Mouse (Mus musculus): ENCODE data around the gene Tmc5. TPM values are rescaled to one million over a fixed set of nuclear protein-coding genes. Genes with fewer than 3 reads are reported as not detected.
A peak's percentile ranks its signal among the peaks of the same experiment; 100 is the strongest.

Tmc5 gene
- polyA plus RNA-seq, 1 experiment from 2014 or later, result 0.08 TPM

- Histone ChIP-seq H3K27me3 (ENCODE audit: control insufficient read depth, insufficient read depth, low read length) (no peaks in the 10 kb centered on the region), H3K4me1 (replicated peaks; ENCODE audit: control insufficient read depth, insufficient read depth, low read length) (no peaks in the 10 kb centered on the region), H3K4me2 (replicated peaks; ENCODE audit: low read depth, low read length) (no peak overlapping the region), H3K27ac (ENCODE audit: low read depth, low read length) (no peak overlapping the region), H3K36me3 (ENCODE audit: control insufficient read depth, insufficient read depth, low read length) (peaks cover 10% of the 10 kb centered on the region), H3K4me3 (ENCODE audit: low read depth, low read length) (no peak overlapping the region), H3K9ac (ENCODE audit: low read depth, low read length) (no peak overlapping the region), H3K9me3 (ENCODE audit: control insufficient read depth, low read length) (no peaks in the 10 kb centered on the region)
- WGBS, result 90% methylated on average over 2 of the region's 2 CpGs
- DNase-seq (ENCODE audit: low spot score) (no peak), ATAC-seq (ENCODE audit: low FRiP score) (no peak)
Measured at GRCm38 (mm10) chr7:118691287-118691686, 94.2 kb downstream of the Tmc5 start.

GRCm38 (mm10) chr7:118696146-118696545, 99.0 kb downstream of the Tmc5 start:
- Histone ChIP-seq H3K4me1 (replicated peaks; ENCODE audit: control insufficient read depth, insufficient read depth, low read length) (no peaks in the 10 kb centered on the region), H3K27me3 (ENCODE audit: control insufficient read depth, insufficient read depth, low read length) (no peaks in the 10 kb centered on the region), H3K27ac (ENCODE audit: low read depth, low read length) (no peak overlapping the region), H3K4me3 (ENCODE audit: low read depth, low read length) (no peak overlapping the region), H3K9ac (ENCODE audit: low read depth, low read length) (no peak overlapping the region), H3K4me2 (replicated peaks; ENCODE audit: low read depth, low read length) (no peak overlapping the region), H3K36me3 (ENCODE audit: control insufficient read depth, insufficient read depth, low read length) (peaks cover 8% of the 10 kb centered on the region; the same call in 1 of the 2 replicates), H3K9me3 (ENCODE audit: control insufficient read depth, low read length) (no peaks in the 10 kb centered on the region)
- no peak for ATAC-seq (ENCODE audit: low FRiP score)
- 95% methylated on average over 6 of the region's 6 CpGs for WGBS
- DNase-seq (ENCODE audit: low spot score), result no peak

GRCm38 (mm10) chr7:118697168-118697567, 100.1 kb downstream of the Tmc5 start:
- Histone ChIP-seq H3K27me3 (ENCODE audit: control insufficient read depth, insufficient read depth, low read length) (no peaks in the 10 kb centered on the region), H3K4me2 (replicated peaks; ENCODE audit: low read depth, low read length) (no peak overlapping the region), H3K4me1 (replicated peaks; ENCODE audit: control insufficient read depth, insufficient read depth, low read length) (no peaks in the 10 kb centered on the region), H3K27ac (ENCODE audit: low read depth, low read length) (no peak overlapping the region), H3K4me3 (ENCODE audit: low read depth, low read length) (no peak overlapping the region), H3K9me3 (ENCODE audit: control insufficient read depth, low read length) (no peaks in the 10 kb centered on the region), H3K9ac (ENCODE audit: low read depth, low read length) (no peak overlapping the region), H3K36me3 (ENCODE audit: control insufficient read depth, insufficient read depth, low read length) (0 out of 2 replicates have a peak, but pooled peaks cover 5% of the 10 kb centered on the region)
- WGBS, result 86% methylated on average over 4 of the region's 4 CpGs
- DNase-seq (ENCODE audit: low spot score) (no peak), ATAC-seq (ENCODE audit: low FRiP score) (no peak)

- Histone ChIP-seq H3K9me3 (ENCODE audit: control insufficient read depth, low read length) (no peaks in the 10 kb centered on the region), H3K4me3 (ENCODE audit: low read depth, low read length) (no peak overlapping the region), H3K4me2 (replicated peaks; ENCODE audit: low read depth, low read length) (no peak overlapping the region), H3K27ac (ENCODE audit: low read depth, low read length) (no peak overlapping the region), H3K27me3 (ENCODE audit: control insufficient read depth, insufficient read depth, low read length) (no peaks in the 10 kb centered on the region), H3K9ac (ENCODE audit: low read depth, low read length) (no peak overlapping the region), H3K4me1 (replicated peaks; ENCODE audit: control insufficient read depth, insufficient read depth, low read length) (no peaks in the 10 kb centered on the region), H3K36me3 (ENCODE audit: control insufficient read depth, insufficient read depth, low read length) (0 out of 2 replicates have a peak, but pooled peaks cover 5% of the 10 kb centered on the region)
- DNase-seq (ENCODE audit: low spot score) (no peak), ATAC-seq (ENCODE audit: low FRiP score) (no peak)
- WGBS, result 94% methylated on average over 9 of the region's 9 CpGs
Measured at GRCm38 (mm10) chr7:118698882-118699281, 101.8 kb downstream of the Tmc5 start.

- no peak overlapping the region for H3K4me2 ChIP-seq (replicated peaks; ENCODE audit: low read depth, low read length)
- ATAC-seq (ENCODE audit: low FRiP score), result no peak
- no peak overlapping the region for H3K4me3 ChIP-seq (ENCODE audit: low read depth, low read length)
- no peaks in the 10 kb centered on the region for H3K9me3 ChIP-seq (ENCODE audit: control insufficient read depth, low read length)
- DNase-seq (ENCODE audit: low spot score), result no peak
- 93% methylated on average over 15 of the region's 15 CpGs for WGBS
- H3K36me3 ChIP-seq (ENCODE audit: control insufficient read depth, insufficient read depth, low read length), result no peaks in the 10 kb centered on the region
- 0 out of 2 replicates have a peak, but pooled peaks cover 2% of the 10 kb centered on the region for H3K4me1 ChIP-seq (replicated peaks; ENCODE audit: control insufficient read depth, insufficient read depth, low read length)
- no peak overlapping the region for H3K9ac ChIP-seq (ENCODE audit: low read depth, low read length)
- H3K27ac ChIP-seq (ENCODE audit: low read depth, low read length), result no peak overlapping the region
- no peaks in the 10 kb centered on the region for H3K27me3 ChIP-seq (ENCODE audit: control insufficient read depth, insufficient read depth, low read length)
Measured at GRCm38 (mm10) chr7:118703144-118703561, 106.1 kb downstream of the Tmc5 start.

- no peaks in the 10 kb centered on the region for H3K27me3 ChIP-seq (ENCODE audit: control insufficient read depth, insufficient read depth, low read length)
Measured at GRCm38 (mm10) chr7:118704001-118704850, 107.1 kb downstream of the Tmc5 start.

GRCm38 (mm10) chr7:118705101-118705961, 108.2 kb downstream of the Tmc5 start, which contains the start of gene Gde1:
Gde1 (minus strand) TSS chr7:118705778.
- DNase-seq (ENCODE audit: low spot score) (peak; percentile 93), ATAC-seq (ENCODE audit: low FRiP score) (peak; percentile 96)
- Histone ChIP-seq H3K4me3 (ENCODE audit: low read depth, low read length) (peak within 1 kb of the TSS; percentile 72), H3K27me3 (ENCODE audit: control insufficient read depth, insufficient read depth, low read length) (no peaks in the 10 kb centered on the region), H3K9me3 (ENCODE audit: control insufficient read depth, low read length) (no peaks in the 10 kb centered on the region), H3K4me1 (replicated peaks; ENCODE audit: control insufficient read depth, insufficient read depth, low read length) (0 out of 2 replicates have a peak, but pooled peaks cover 2% of the 10 kb centered on the region), H3K9ac (ENCODE audit: low read depth, low read length) (peak within 1 kb of the TSS; percentile 89), H3K27ac (ENCODE audit: low read depth, low read length) (peak within 1 kb of the TSS; percentile 74), H3K36me3 (ENCODE audit: control insufficient read depth, insufficient read depth, low read length) (no peaks in the 10 kb centered on the region), H3K4me2 (replicated peaks; ENCODE audit: low read depth, low read length) (peak within 1 kb of the TSS; percentile 76)
- WGBS, result under 1% methylated on average over 66 of the region's 66 CpGs

More at GRCm38 (mm10) chr7:118704001-118704850, 107.1 kb downstream of the Tmc5 start:
- H3K27ac ChIP-seq (ENCODE audit: low read depth, low read length), result no peak overlapping the region
- peak overlapping the region; percentile 76 for H3K4me2 ChIP-seq (replicated peaks; ENCODE audit: low read depth, low read length)
- WGBS, result 88% methylated on average over 9 of the region's 9 CpGs
- no peak for ATAC-seq (ENCODE audit: low FRiP score)
- H3K4me3 ChIP-seq (ENCODE audit: low read depth, low read length), result peak overlapping the region; percentile 72
- DNase-seq (ENCODE audit: low spot score), result no peak
- H3K9me3 ChIP-seq (ENCODE audit: control insufficient read depth, low read length), result no peaks in the 10 kb centered on the region
- no peaks in the 10 kb centered on the region for H3K36me3 ChIP-seq (ENCODE audit: control insufficient read depth, insufficient read depth, low read length)
- 0 out of 2 replicates have a peak, but pooled peaks cover 2% of the 10 kb centered on the region for H3K4me1 ChIP-seq (replicated peaks; ENCODE audit: control insufficient read depth, insufficient read depth, low read length)
- no peak overlapping the region; the same call in 1 of the 2 replicates for H3K9ac ChIP-seq (ENCODE audit: low read depth, low read length)

GRCm38 (mm10) chr7:118706051-118706450, 109.0 kb downstream of the Tmc5 start:
- whole genome bisulfite sequencing, result 26% methylated on average over 6 of the region's 6 CpGs
- Histone ChIP-seq H3K27me3 (ENCODE audit: control insufficient read depth, insufficient read depth, low read length) (no peaks in the 10 kb centered on the region), H3K4me2 (replicated peaks; ENCODE audit: low read depth, low read length) (peak overlapping the region; percentile 76), H3K27ac (ENCODE audit: low read depth, low read length) (no peak overlapping the region), H3K9ac (ENCODE audit: low read depth, low read length) (no peak overlapping the region), H3K4me1 (replicated peaks; ENCODE audit: control insufficient read depth, insufficient read depth, low read length) (0 out of 2 replicates have a peak, but pooled peaks cover 2% of the 10 kb centered on the region), H3K9me3 (ENCODE audit: control insufficient read depth, low read length) (no peaks in the 10 kb centered on the region), H3K4me3 (ENCODE audit: low read depth, low read length) (no peak overlapping the region; the same call in 1 of the 2 replicates), H3K36me3 (ENCODE audit: control insufficient read depth, insufficient read depth, low read length) (no peaks in the 10 kb centered on the region)
- ATAC-seq (ENCODE audit: low FRiP score), result peak; percentile 13; the same call in 1 of the 2 replicates
- no peak for DNase-seq (ENCODE audit: low spot score)
